Mouse (Mus musculus): ENCODE measurements at regions not wholly inside any gene's neighbourhood (a gene's known extent, or its start where the extent isn't known, plus 50 kb on each side); places are given as distances from the start of the nearest gene placed in this dataset.

DNA sequence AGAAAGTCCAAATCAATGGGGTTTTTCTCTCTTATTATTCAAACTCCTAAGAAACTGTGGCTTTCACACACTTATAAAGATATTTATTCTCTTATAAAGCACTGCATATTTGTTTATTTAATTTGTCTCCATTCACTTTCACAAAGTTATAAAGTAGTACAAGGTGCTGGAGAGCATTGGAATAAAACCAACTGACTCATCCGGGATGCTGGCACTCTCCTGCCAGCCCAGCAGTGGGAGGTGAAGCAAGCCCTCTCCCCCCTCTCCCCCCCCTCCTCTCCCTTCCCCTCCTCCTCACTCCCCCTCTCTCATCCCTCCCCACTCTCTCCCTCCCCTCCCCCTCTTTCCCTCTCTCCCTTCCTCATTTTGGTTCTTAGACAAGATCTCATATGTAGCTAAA lies 457.6 kb downstream of the Zfp704 start:
- TF ChIP-seq CTCF (IDR thresholded peaks at IDR 0.05; ENCODE audit: low read depth, low read length) (no peak), GATA1 (IDR thresholded peaks at IDR 0.05; ENCODE audit: borderline replicate concordance, low read length) (no peak), POLR2AphosphoS5 (IDR thresholded peaks at IDR 0.05; ENCODE audit: insufficient replicate concordance, low read depth, low read length) (no peak), TAL1 (conservative IDR thresholded peaks at IDR 0.05; ENCODE audit: low read depth, low read length) (no peak)
